Mouse (Mus musculus): Measurements from ENCODE around the gene Cntn6.

Cntn6 gene

GRCm38 (mm10) chr6:104492490-104493431, at the start of gene Cntn6:
TSS of gene Cntn6 (plus strand) at chr6:104492790.
- DNase-seq, result peak; percentile 87

GRCm38 (mm10) chr6:104443731-104444130, 48.9 kb upstream of the Cntn6 start:
- DNase-seq, result no peak

GRCm38 (mm10) chr6:104470706-104471105, 21.9 kb upstream of the Cntn6 start:
- DNase-seq, result no peak

GRCm38 (mm10) chr6:104479242-104479641, 13.3 kb upstream of the Cntn6 start:
- DNase-seq, result peak; percentile 63

- peak; percentile 36 for DNase-seq
These were observed 869 bp downstream of the Cntn6 start for GRCm38 (mm10) chr6:104493459-104493858.

- no peak for DNase-seq
These were observed 3.2 kb downstream of the Cntn6 start for GRCm38 (mm10) chr6:104495801-104496200.

GRCm38 (mm10) chr6:104563993-104564392, 71.4 kb downstream of the Cntn6 start:
- DNase-seq, result no peak

- no peak for DNase-seq
These were observed 77.0 kb downstream of the Cntn6 start for GRCm38 (mm10) chr6:104569564-104569963.

GRCm38 (mm10) chr6:104588028-104588427, 95.4 kb downstream of the Cntn6 start:
- DNase-seq, result no peak

- DNase-seq, result no peak
These were observed 108.3 kb downstream of the Cntn6 start for GRCm38 (mm10) chr6:104600838-104601397.

GRCm38 (mm10) chr6:104602894-104603293, 110.3 kb downstream of the Cntn6 start:
- no peak for DNase-seq

- DNase-seq, result peak; percentile 49
These were observed 110.8 kb downstream of the Cntn6 start for GRCm38 (mm10) chr6:104603371-104603770.

- no peak for DNase-seq
These were observed 112.6 kb downstream of the Cntn6 start for GRCm38 (mm10) chr6:104605214-104605613.

GRCm38 (mm10) chr6:104653518-104653917, 160.9 kb downstream of the Cntn6 start:
- no peak for DNase-seq

- DNase-seq, result no peak
These were observed 176.1 kb downstream of the Cntn6 start for GRCm38 (mm10) chr6:104668701-104669100.

GRCm38 (mm10) chr6:104674249-104674648, 181.7 kb downstream of the Cntn6 start:
- DNase-seq, result no peak

GRCm38 (mm10) chr6:104679809-104680495, 187.4 kb downstream of the Cntn6 start:
- DNase-seq, result no peak

GRCm38 (mm10) chr6:104687980-104688379, 195.4 kb downstream of the Cntn6 start:
- DNase-seq, result peak; percentile 15

GRCm38 (mm10) chr6:104688439-104689125, 196.0 kb downstream of the Cntn6 start:
- DNase-seq, result no peak

- DNase-seq, result no peak
These were observed 236.0 kb downstream of the Cntn6 start for GRCm38 (mm10) chr6:104728571-104728970.

- DNase-seq, result no peak
These were observed 241.7 kb downstream of the Cntn6 start for GRCm38 (mm10) chr6:104734256-104734655.

GRCm38 (mm10) chr6:104738999-104739398, 246.4 kb downstream of the Cntn6 start:
- no peak for DNase-seq

- DNase-seq, result no peak
These were observed 265.5 kb downstream of the Cntn6 start for GRCm38 (mm10) chr6:104758125-104758524.

Data from retina, postnatal 1 day (tissue).